Mouse (Mus musculus) T-cell, adult 66 days (primary cell): ENCODE data around the gene Snx14. TPM values are rescaled to one million over a fixed set of nuclear protein-coding genes. Genes with fewer than 3 reads are reported as not detected.

ENCODE experiments used
- total RNA-seq, 2 experiments: library from RNA; stranded (reverse); gene quantifications; 3 replicates in 1 of 2; 4 replicates in 1 of 2; pipeline ENCODE4 v1.2.4; 2023

Gene Snx14
- 10 to 100 TPM; 38.6 to 39.3 TPM for total RNA-seq

DNA sequence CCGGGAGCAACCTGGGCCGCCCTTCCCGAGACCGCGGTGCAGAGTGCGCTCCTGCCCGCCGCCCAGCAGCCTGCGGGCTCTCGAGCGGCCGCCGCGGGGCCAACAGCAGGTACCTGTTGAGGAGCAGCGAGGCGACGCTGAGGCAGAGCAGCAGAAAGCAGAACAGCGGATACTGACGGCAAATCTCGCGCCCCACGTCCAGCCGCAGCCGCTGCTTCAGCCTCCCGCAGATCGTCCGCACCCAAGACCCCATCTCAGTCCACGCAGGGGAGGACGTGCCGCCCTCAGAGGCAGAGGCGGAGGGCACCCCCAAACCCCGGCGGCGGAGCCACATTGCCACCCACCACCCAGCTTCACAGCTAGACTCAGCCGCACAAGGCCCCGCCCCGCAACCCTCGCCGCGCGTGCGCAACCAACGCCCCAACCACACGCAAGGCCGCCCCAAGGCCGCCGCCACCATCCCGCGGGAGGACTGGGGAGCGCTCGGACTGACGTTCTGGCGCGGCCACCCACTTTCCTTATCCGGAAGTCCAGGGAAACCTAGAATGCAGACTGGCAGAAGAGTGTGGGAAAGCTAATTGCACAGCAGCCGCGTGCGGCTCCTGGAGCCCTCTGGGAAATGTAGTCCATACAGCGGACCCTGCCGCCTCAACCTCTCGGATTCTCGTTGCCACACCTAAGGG is at the start of gene Snx14:
Snx14 (minus strand) TSS at position 404 of the 683 bp plus-strand sequence.

GRCm38 (mm10) chr9:88482230-88482828 is 43.6 kb upstream of the Snx14 start, which contains the start of gene Syncrip:
Gene Syncrip, minus strand, starts transcription at chr9:88482574.

DNA sequence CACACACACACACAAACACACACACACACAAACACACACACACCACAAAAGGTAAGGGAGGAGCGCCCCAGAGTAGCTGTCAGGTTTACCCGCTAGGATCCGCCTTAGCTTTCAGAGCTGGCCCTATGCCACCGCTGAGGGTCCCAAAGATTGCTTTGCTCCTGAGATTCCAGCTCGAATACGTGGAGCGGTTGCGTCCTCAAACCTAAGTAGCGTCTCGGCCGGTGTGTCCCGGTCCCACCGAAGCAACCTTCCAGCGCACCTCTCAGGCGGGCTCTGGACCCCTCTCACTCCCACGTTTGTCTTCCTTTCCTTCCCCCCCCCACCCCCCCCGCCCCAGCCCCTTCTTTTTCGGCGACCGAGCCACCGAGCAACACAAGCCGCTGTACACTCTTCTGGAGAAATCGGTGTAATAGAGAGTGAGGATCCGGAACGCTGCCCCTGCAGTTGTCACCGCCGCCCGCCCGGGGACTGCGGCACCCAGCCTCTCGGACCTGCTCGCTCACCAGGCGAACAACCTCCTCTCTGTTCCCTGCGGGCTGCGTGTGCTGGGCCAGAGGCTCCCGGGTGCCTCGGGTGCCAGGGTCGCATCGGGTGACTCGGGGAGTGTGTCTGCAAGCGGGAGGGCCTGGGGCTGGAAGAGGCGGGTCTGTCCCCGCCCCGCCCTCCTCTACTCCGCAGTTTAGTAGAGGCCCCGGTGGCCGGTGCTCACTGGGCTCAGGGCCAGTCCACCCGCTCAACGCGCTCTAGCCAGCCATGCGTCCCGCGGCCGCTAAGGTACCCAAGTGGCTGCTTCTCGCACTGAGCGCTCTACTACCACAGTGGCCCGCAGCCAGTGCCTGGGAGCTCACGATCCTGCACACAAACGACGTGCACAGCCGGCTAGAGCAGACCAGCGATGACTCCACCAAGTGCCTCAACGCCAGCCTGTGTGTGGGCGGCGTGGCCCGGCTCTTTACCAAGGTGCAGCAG is 111.5 kb downstream of the Snx14 start, which contains the start of gene Nt5e:
Nt5e (plus strand) TSS at position 268 of the 972 bp plus-strand sequence.

Other genes starting within 250 kb of the Snx14 start
- gene Nt5e, start 111.8 kb downstream of the Snx14 start, total RNA-seq: 10 to 100 TPM; 38.2 to 62.3 TPM
- not detected for gene Gm20537, start 17.7 kb upstream of the Snx14 start, total RNA-seq
- 100 to 1,000 TPM; 125 to 134 TPM for gene Syncrip, start 43.6 kb upstream of the Snx14 start, total RNA-seq
- 10 to 100 TPM; 15.4 to 19.7 TPM for gene Zfp949, start 109.1 kb upstream of the Snx14 start, total RNA-seq
- gene Trim43a, start 141.9 kb upstream of the Snx14 start, total RNA-seq: not detected